Mouse (Mus musculus) heart, embryonic 14.5 days (tissue): ENCODE results near the gene Mrps14. TPM values are rescaled to one million over a fixed set of nuclear protein-coding genes. Genes with fewer than 3 reads are reported as not detected.

Experiments
- ATAC-seq: fragments of 200-750 bp; cut with Nextera tagmentation; 2 replicates; pipeline ENCODE4 v1.8.0; 2017; ENCODE audit warnings: low read depth, moderate TSS enrichment; ENCODE audit not compliant: insufficient number of reproducible peaks, insufficient read depth, low FRiP score
- H3K27ac ChIP-seq, 2 experiments: fragments of 200-500 bp in 1 of 2; fragments of 300-500 bp in 1 of 2; sonication (generic) in 1 of 2; replicated peaks in 1 of 2; 2 replicates each; pipeline ENCODE4 v1.5.1; 2012 to 2014; ENCODE audit warnings: low read depth in 2 of 2, low read length in 2 of 2, control low read depth in 1 of 2, mild to moderate bottlenecking in 1 of 2, mixed read lengths in 1 of 2; ENCODE audit not compliant: control insufficient read depth in 1 of 2, insufficient read depth in 1 of 2
- H3K27me3 ChIP-seq: fragments of 300-500 bp; sonication (generic); 2 replicates; pipeline ENCODE4 v1.6.1; 2014; ENCODE audit warnings: mild to moderate bottlenecking, low read length, control low read depth; ENCODE audit not compliant: control insufficient read depth, insufficient read depth
- H3K36me3 ChIP-seq: fragments of 300-500 bp; sonication (generic); 2 replicates; pipeline ENCODE4 v1.6.1; 2014; ENCODE audit warnings: mild to moderate bottlenecking, control low read depth, low read length, mixed read lengths; ENCODE audit not compliant: control insufficient read depth, insufficient read depth
- H3K4me1 ChIP-seq, 2 experiments: fragments of 200-500 bp in 1 of 2; fragments of 300-500 bp in 1 of 2; sonication (generic) in 1 of 2; 2 replicates each; pipeline ENCODE4 v1.6.1; 2012 to 2014; ENCODE audit warnings: low read length in 2 of 2, control low read depth in 1 of 2, mixed read lengths in 1 of 2; ENCODE audit not compliant: control insufficient read depth in 2 of 2, insufficient read depth in 2 of 2
- H3K4me2 ChIP-seq: fragments of 300-500 bp; sonication (generic); 2 replicates; pipeline ENCODE4 v1.6.1; 2014; ENCODE audit warnings: mild to moderate bottlenecking, low read length
- H3K4me3 ChIP-seq, 2 experiments: fragments of 200-500 bp in 1 of 2; fragments of 300-500 bp in 1 of 2; sonication (generic) in 1 of 2; 2 replicates each; pipeline ENCODE4 v1.5.1; 2012 to 2014; ENCODE audit warnings: low read length in 2 of 2, mild to moderate bottlenecking in 2 of 2, control low read depth in 1 of 2, low read depth in 1 of 2, moderate library complexity in 1 of 2; ENCODE audit not compliant: control insufficient read depth in 1 of 2, insufficient read depth in 1 of 2
- H3K9ac ChIP-seq: fragments of 300-500 bp; sonication (generic); 2 replicates; pipeline ENCODE4 v1.6.1; 2014; ENCODE audit warnings: mild to moderate bottlenecking, low read length
- H3K9me3 ChIP-seq: fragments of 300-500 bp; sonication (generic); 2 replicates; pipeline ENCODE4 v1.6.1; 2016; ENCODE audit warnings: low read length, control low read depth; ENCODE audit not compliant: control insufficient read depth
- WGBS: fragments of 180-500 bp; shearing (Covaris S2); extraction: QIAGEN DNeasy Blood & Tissue Kit; methylation state at CpG from one replicate; pipeline ENCODE4 v1.1.7; 2014; 5-methylcytosine and 5-hydroxymethylcytosine counted together
- polyA plus RNA-seq: library from polyadenylated mRNA; unstranded; fragments of >200 nt; fragmentation: Nextera tagmentation; extraction: Ambion mirVana; gene quantifications from 2 replicates; pipeline ENCODE4 v1.2.1, GENCODE M21; 2014

The Mrps14 gene
- polyA plus RNA-seq, 1 experiment from 2014 or later, result 204 TPM

DNA sequence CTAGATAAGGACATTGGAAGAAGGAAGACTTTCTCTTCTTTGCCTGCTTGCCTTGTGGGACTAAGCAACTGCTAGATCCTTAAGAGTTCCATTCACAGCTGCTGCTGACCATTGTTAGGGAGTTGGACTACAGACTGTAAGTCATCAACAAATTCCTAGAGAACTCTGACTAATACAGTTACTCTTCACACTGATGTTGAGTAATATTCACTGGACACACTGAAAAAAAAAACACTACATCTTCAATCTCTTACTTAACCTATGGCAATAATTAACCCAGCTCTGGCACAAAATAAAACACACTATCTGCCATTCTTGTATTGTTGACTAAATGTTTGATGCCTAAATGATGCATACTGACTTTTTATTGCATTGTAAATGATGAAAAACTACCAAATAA lies 32.8 kb downstream of the Mrps14 start:
- Histone ChIP-seq H3K27me3 (no peaks in the 10 kb centered on the region), H3K4me3 (no peak overlapping the region), H3K4me1 (no peaks in the 10 kb centered on the region), H3K9ac (no peak overlapping the region), H3K36me3 (peaks cover 20% of the 10 kb centered on the region), H3K27ac (no peak overlapping the region), H3K9me3 (no peaks in the 10 kb centered on the region), H3K4me2 (no peak overlapping the region)
- ATAC-seq, result no peak

DNA sequence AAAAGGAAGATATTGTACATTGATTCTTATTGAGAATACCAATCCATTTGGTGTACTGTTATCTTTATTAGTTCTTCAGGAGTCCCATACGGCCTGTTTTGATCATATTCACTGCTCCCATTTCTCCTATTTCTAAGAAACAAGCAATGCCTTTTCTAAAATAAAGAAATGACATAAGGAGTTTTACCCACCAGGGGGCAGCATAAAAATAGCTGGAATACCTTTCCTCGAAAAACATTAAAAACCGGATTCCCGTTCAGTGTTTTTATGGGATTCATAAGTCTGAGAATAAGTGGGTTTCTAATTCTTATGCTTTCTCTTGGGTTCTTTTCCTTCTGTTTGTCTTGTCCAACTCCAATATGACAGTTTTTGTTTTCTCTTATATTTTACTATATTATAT lies 36.0 kb downstream of the Mrps14 start:
- Histone ChIP-seq H3K27ac (no peak overlapping the region), H3K4me1 (no peaks in the 10 kb centered on the region), H3K9me3 (no peaks in the 10 kb centered on the region), H3K4me3 (no peak overlapping the region), H3K36me3 (0 out of 2 replicates have a peak, but pooled peaks cover 3% of the 10 kb centered on the region), H3K27me3 (no peaks in the 10 kb centered on the region), H3K4me2 (no peak overlapping the region), H3K9ac (no peak overlapping the region)
- WGBS, result 59% methylated on average over 4 of the region's 4 CpGs
- ATAC-seq, result no peak

GRCm38 (mm10) chr1:160232113-160232512 lies 37.1 kb downstream of the Mrps14 start:
- H3K36me3 ChIP-seq, result no peaks in the 10 kb centered on the region
- H3K27me3 ChIP-seq, result no peaks in the 10 kb centered on the region
- H3K9ac ChIP-seq, result no peak overlapping the region
- 85% methylated on average over 3 of the region's 3 CpGs for WGBS
- ATAC-seq, result no peak
- H3K4me1 ChIP-seq, result no peaks in the 10 kb centered on the region
- no peak overlapping the region for H3K4me2 ChIP-seq
- H3K9me3 ChIP-seq, result no peaks in the 10 kb centered on the region
- H3K4me3 ChIP-seq, result no peak overlapping the region
- no peak overlapping the region for H3K27ac ChIP-seq

DNA sequence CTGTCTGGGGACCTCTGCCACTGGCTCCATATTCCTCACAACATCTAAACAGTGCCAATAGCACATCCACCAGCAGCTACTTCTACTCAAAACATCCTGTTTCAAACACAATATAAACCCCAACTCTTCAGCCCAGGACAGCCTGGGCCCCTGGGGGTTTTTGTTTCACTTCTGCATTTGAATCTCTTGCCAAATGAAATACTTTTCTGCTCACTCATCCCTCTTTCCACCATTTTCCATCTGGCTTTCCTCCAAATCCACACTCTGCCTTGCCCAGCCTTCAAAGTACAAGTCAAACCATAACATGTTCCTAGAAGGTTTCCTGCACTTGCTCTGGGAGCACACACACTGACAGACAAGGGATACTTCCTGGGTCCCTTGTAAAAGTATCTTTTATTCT lies 38.9 kb downstream of the Mrps14 start:
- Histone ChIP-seq H3K36me3 (no peaks in the 10 kb centered on the region), H3K4me2 (no peak overlapping the region), H3K4me1 (no peaks in the 10 kb centered on the region), H3K9me3 (no peaks in the 10 kb centered on the region), H3K9ac (no peak overlapping the region), H3K4me3 (no peak overlapping the region), H3K27ac (peak overlapping the region; percentile 14 to 39; a peak in 2 of 4 replicates), H3K27me3 (no peaks in the 10 kb centered on the region)
- ATAC-seq, result no peak

GRCm38 (mm10) chr1:160237981-160238380 lies 43.0 kb downstream of the Mrps14 start:
- no peak for ATAC-seq
- 79% methylated on average over 2 of the region's 2 CpGs for WGBS

DNA sequence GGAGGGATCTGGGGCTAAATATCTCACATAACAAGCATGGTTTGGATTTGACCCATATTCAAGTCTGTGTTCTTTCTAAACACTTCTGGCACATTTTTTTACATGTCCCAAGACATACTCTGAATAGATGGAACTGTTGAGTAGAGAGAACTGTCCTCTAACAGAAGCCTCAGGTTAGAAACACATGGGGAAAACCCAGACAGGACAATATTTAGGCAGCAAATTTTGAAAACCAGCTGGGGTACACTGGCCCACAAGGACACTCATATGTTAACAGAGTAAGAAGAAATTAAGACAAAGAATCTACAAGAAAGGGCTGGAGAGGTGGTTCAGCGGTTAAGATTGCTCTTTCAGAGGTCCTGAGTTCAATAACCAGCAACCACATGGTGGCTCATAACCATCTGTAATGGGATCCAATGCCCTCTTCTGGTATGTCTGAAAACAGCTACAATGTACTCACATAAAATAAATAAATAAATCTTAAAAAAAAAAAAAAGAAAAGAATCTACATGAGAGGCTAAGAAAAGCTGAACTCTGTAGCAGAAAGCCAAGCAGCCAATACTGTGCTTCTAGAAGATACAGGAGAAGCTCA lies 43.9 kb downstream of the Mrps14 start:
- Histone ChIP-seq H3K27me3 (no peaks in the 10 kb centered on the region), H3K4me3 (no peak overlapping the region), H3K27ac (no peak overlapping the region), H3K9ac (no peak overlapping the region), H3K4me1 (no peaks in the 10 kb centered on the region), H3K9me3 (0 out of 2 replicates have a peak, but pooled peaks cover 5% of the 10 kb centered on the region), H3K36me3 (no peaks in the 10 kb centered on the region), H3K4me2 (no peak overlapping the region)
- no peak for ATAC-seq
- WGBS, result 83% methylated on average over 1 of the region's 1 CpGs

More at GRCm38 (mm10) chr1:160237981-160238380, 43.0 kb downstream of the Mrps14 start:
- no peak overlapping the region for H3K27ac ChIP-seq
- no peaks in the 10 kb centered on the region for H3K36me3 ChIP-seq
- no peak overlapping the region for H3K4me2 ChIP-seq
- H3K4me3 ChIP-seq, result no peak overlapping the region
- 0 out of 2 replicates have a peak, but pooled peaks cover 5% of the 10 kb centered on the region for H3K9me3 ChIP-seq
- no peaks in the 10 kb centered on the region for H3K27me3 ChIP-seq
- no peak overlapping the region for H3K9ac ChIP-seq
- no peaks in the 10 kb centered on the region for H3K4me1 ChIP-seq

DNA sequence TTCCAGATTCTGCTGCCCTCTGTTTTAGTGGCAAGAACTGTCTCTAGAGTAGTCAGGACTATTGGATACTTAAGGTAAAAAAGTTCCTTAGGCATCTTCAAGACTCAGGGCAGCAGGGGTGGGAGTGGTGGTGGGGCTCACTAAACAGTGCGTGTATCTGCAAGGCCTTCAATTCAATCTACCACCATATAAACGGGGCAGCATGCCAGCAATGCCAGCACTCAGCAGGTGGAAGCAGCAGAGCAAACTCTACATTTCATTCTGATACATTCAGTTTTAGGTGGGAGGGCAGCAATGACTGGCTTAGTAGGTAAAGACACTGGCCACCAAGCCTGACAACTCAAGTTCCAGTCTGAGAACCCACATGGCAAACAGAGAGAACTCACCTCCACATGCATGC lies 45.1 kb downstream of the Mrps14 start:
- Histone ChIP-seq H3K4me1 (no peaks in the 10 kb centered on the region), H3K9ac (no peak overlapping the region), H3K4me3 (no peak overlapping the region), H3K27ac (no peak overlapping the region), H3K36me3 (no peaks in the 10 kb centered on the region), H3K4me2 (no peak overlapping the region), H3K9me3 (0 out of 2 replicates have a peak, but pooled peaks cover 5% of the 10 kb centered on the region), H3K27me3 (no peaks in the 10 kb centered on the region)
- WGBS, result 89% methylated on average over 2 of the region's 2 CpGs
- ATAC-seq, result no peak

GRCm38 (mm10) chr1:160244689-160245088 lies 49.7 kb downstream of the Mrps14 start:
- no peak for ATAC-seq
- Histone ChIP-seq H3K27ac (no peak overlapping the region), H3K36me3 (no peaks in the 10 kb centered on the region)

More at GRCm38 (mm10) chr1:160244689-160245088, 49.7 kb downstream of the Mrps14 start:
- WGBS, result 84% methylated on average over 5 of the region's 5 CpGs
- Histone ChIP-seq H3K27me3 (no peaks in the 10 kb centered on the region), H3K4me2 (no peak overlapping the region), H3K9me3 (0 out of 2 replicates have a peak, but pooled peaks cover 5% of the 10 kb centered on the region), H3K4me3 (no peak overlapping the region), H3K9ac (no peak overlapping the region), H3K4me1 (peaks cover 2 to 7% of the 10 kb centered on the region in 2 experiments)
